Mouse (Mus musculus) gastrocnemius, adult 2 months (tissue): ENCODE measurements around the gene Dcdc2b. TPM values are rescaled to one million over a fixed set of nuclear protein-coding genes. Genes with fewer than 3 reads are reported as not detected.

ENCODE experiments used
- DNase-seq: peaks from one replicate; pipeline ENCODE4 v3.0.0; 2022
- H3K27ac ChIP-seq: fragments of 200-600 bp; 2 replicates; pipeline ENCODE4 v1.8.1; 2022; ENCODE audit warnings: mild to moderate bottlenecking
- H3K4me3 ChIP-seq: fragments of 200-600 bp; 2 replicates; pipeline ENCODE4 v1.8.1; 2022; ENCODE audit warnings: mild to moderate bottlenecking, moderate library complexity
- CTCF ChIP-seq: fragments of 200-600 bp; IDR thresholded peaks from 2 replicates; pipeline ENCODE4 v1.8.1; 2022; ENCODE audit warnings: antibody characterized with exemption, mild to moderate bottlenecking, moderate library complexity
- intact Hi-C: fragments of 180-260 bp; cut with DNase I; formaldehyde crosslinking; loops from one replicate; pipeline ENCODE4 v1.15.1; 2025
- total RNA-seq, 2 experiments: library from RNA; stranded (reverse); gene quantifications; 2 replicates each; pipeline ENCODE4 v1.2.3; 2021

Dcdc2b gene
- total RNA-seq, 2 experiments from 2014 or later, result 0.77 to 3.1 TPM

GRCm38 (mm10) chr4:129570028-129570427, 44.0 kb downstream of the Dcdc2b start:
- H3K27ac ChIP-seq, result no peak overlapping the region
- intact Hi-C loops, result no loop called here
- H3K4me3 ChIP-seq, result no peak overlapping the region
- TF ChIP-seq CTCF, result no peak
- DNase-seq, result no peak

DNA sequence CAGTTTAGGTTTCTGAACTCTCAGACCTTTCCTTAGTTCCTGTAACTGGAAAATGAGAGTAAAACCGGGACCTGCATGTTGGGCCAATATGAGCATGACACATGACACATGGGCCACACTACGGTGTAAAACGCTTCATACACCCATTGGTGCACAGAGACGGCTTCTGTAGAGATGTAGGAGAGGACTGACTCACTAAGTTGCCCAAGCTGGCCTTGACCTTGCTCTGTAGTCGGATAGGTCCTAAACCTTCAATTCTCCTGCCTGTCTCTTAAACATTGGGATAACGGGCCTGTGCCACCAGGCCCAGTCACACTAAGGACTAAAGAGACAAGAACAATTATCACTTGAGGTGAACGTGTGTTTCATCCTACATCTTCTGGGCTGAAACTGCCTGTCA, 45.7 kb downstream of the Dcdc2b start:
- intact Hi-C loops, result no loop called here
- no peak for DNase-seq

GRCm38 (mm10) chr4:129565139-129565538, 48.9 kb downstream of the Dcdc2b start:
- intact Hi-C loops, result no loop called here
- Histone ChIP-seq H3K4me3 (no peak overlapping the region), H3K27ac (no peak overlapping the region)
- no peak for DNase-seq
- no peak for TF ChIP-seq CTCF

More for the DNA sequence above, 45.7 kb downstream of the Dcdc2b start:
- H3K4me3 ChIP-seq, result no peak overlapping the region
- H3K27ac ChIP-seq, result no peak overlapping the region
- no peak for TF ChIP-seq CTCF

DNA sequence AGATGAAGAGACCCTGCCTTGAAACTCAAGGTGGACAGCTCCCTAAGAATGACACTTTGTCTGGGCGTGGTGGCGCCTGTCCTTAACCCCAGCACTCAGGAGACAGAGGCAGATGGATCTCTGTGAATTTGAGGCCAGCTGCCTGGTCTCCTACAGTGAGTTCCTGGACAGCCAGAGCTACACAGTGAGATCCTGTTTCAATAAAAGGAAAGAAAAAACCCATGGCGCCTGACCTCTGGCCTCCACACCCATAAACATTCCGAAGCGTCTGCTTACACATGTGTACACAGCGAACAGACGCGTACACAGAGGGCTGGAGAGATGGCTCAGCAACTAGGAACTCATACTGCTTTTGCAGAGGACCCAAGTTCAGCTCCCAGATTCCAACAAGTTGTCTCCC, 50.3 kb downstream of the Dcdc2b start:
- intact Hi-C loops, result no loop called here
- Histone ChIP-seq H3K4me3 (no peak overlapping the region), H3K27ac (no peak overlapping the region)
- no peak for DNase-seq
- TF ChIP-seq CTCF, result no peak

GRCm38 (mm10) chr4:129561184-129561583, 52.9 kb downstream of the Dcdc2b start:
- Histone ChIP-seq H3K27ac (no peak overlapping the region), H3K4me3 (no peak overlapping the region)
- DNase-seq, result no peak
- no peak for TF ChIP-seq CTCF
- intact Hi-C loops, result no loop called here

Other genes with a start within 250 kb of the Dcdc2b start
- gene Zbtb8a, start 236.1 kb downstream of the Dcdc2b start, total RNA-seq, result 1 to 10 TPM in 1 of 2 experiments, under 1 TPM in 1; 0.61 to 1.3 TPM
- not detected for gene Zbtb8b, start 173.4 kb downstream of the Dcdc2b start, total RNA-seq
- gene Bsdc1, start 152.7 kb downstream of the Dcdc2b start, total RNA-seq, result 10 to 100 TPM; 34.8 to 36.4 TPM
- gene Tssk3, start 123.2 kb downstream of the Dcdc2b start, total RNA-seq, result not detected
- not detected for gene Fam229a, start 123.1 kb downstream of the Dcdc2b start, total RNA-seq
- gene Marcksl1, start 100.7 kb downstream of the Dcdc2b start, total RNA-seq, result 1 to 10 TPM in 1 of 2 experiments, under 1 TPM in 1; 0.69 to 1.1 TPM
- gene Hdac1, start 71.5 kb downstream of the Dcdc2b start, total RNA-seq, result 10 to 100 TPM in 1 of 2 experiments, 1 to 10 TPM in 1; 9.1 to 10.6 TPM
- not detected for gene Lck, start 40.6 kb downstream of the Dcdc2b start, total RNA-seq
- not detected for gene Fam167b, start 35.7 kb downstream of the Dcdc2b start, total RNA-seq
- gene Eif3i, start 13.6 kb downstream of the Dcdc2b start, total RNA-seq, result 100 to 1,000 TPM; 134 to 137 TPM
- 10 to 100 TPM; 29.8 to 31.9 TPM for gene Tmem234, start 13.6 kb downstream of the Dcdc2b start, total RNA-seq
- 10 to 100 TPM in 1 of 2 experiments, 1 to 10 TPM in 1; 9.0 to 10.8 TPM for gene Iqcc, start 4.8 kb upstream of the Dcdc2b start, total RNA-seq
- gene Ccdc28b, start 9.7 kb upstream of the Dcdc2b start, total RNA-seq, result 10 to 100 TPM; 31.1 to 38.4 TPM
- gene Txlna, start 26.8 kb upstream of the Dcdc2b start, total RNA-seq, result 10 to 100 TPM; 19.7 to 21.1 TPM
- 10 to 100 TPM; 80.9 to 85.9 TPM for gene Kpna6, start 58.5 kb upstream of the Dcdc2b start, total RNA-seq
- 1 to 10 TPM; 3.1 to 4.4 TPM for gene Tmem39b, start 82.6 kb upstream of the Dcdc2b start, total RNA-seq
- 10 to 100 TPM; 24.3 to 27.0 TPM for gene Khdrbs1, start 128.0 kb upstream of the Dcdc2b start, total RNA-seq
- gene Ptp4a2, start 197.0 kb upstream of the Dcdc2b start, total RNA-seq, result 100 to 1,000 TPM; 569 to 658 TPM